Mouse (Mus musculus) CH12.LX (cell line): Measurements from ENCODE around the gene P4ha2. TPM values are rescaled to one million over a fixed set of nuclear protein-coding genes. Genes with fewer than 3 reads are reported as not detected.

Source experiments
- DNase-seq: peaks from one replicate; pipeline ENCODE4 v3.0.0-alpha.2; 2013; ENCODE audit errors: extremely low read depth
- H3K27ac ChIP-seq: 2 replicates; pipeline ENCODE4 v1.5.1; 2012; ENCODE audit warnings: low read depth, mild to moderate bottlenecking, control low read depth, moderate library complexity; ENCODE audit not compliant: insufficient read depth
- H3K27me3 ChIP-seq: replicated peaks from 2 replicates; pipeline ENCODE3; 2012; ENCODE audit warnings: inconsistent platforms
- H3K36me3 ChIP-seq, 2 experiments: replicated peaks in 1 of 2; 2 replicates each; pipeline versions ENCODE3 to v1.6.1; 2012; ENCODE audit warnings: inconsistent platforms in 1 of 2, low read length in 1 of 2, mild to moderate bottlenecking in 1 of 2, mixed read lengths in 1 of 2, moderate library complexity in 1 of 2; ENCODE audit not compliant: control insufficient read depth in 1 of 2, insufficient read depth in 1 of 2
- H3K4me1 ChIP-seq, 2 experiments: 2 replicates each; pipeline ENCODE4 v1.6.1; 2012; ENCODE audit warnings: inconsistent platforms in 1 of 2, moderate library complexity in 1 of 2; ENCODE audit not compliant: insufficient read depth in 2 of 2, control insufficient read depth in 1 of 2
- H3K4me2 ChIP-seq: 2 replicates; pipeline ENCODE4 v1.6.1; 2012; ENCODE audit warnings: low read depth, mild to moderate bottlenecking, control low read depth; ENCODE audit not compliant: poor library complexity, insufficient read depth, severe bottlenecking
- H3K4me3 ChIP-seq, 3 experiments: fragments of 150-350 bp in 1 of 3; sonication (generic) in 1 of 3; replicated peaks in 1 of 3; 2 replicates each; pipeline versions ENCODE3 to v1.5.1; 2011 to 2012; ENCODE audit warnings: low read depth in 2 of 3, low read length in 2 of 3, mild to moderate bottlenecking in 2 of 3, moderate library complexity in 2 of 3, control low read depth in 1 of 3, improper control_type of control experiment in 1 of 3, inconsistent platforms in 1 of 3, mixed read lengths in 1 of 3; ENCODE audit not compliant: poor library complexity in 1 of 3
- H3K79me2 ChIP-seq: replicated peaks from 2 replicates; pipeline ENCODE4 v1.6.1; 2012; ENCODE audit warnings: mild to moderate bottlenecking, moderate library complexity; ENCODE audit not compliant: control insufficient read depth, poor library complexity, insufficient read depth, severe bottlenecking; ENCODE audit errors: extremely low read depth
- H3K9ac ChIP-seq: 2 replicates; pipeline ENCODE4 v1.6.1; 2012; ENCODE audit warnings: low read depth, mild to moderate bottlenecking, control low read depth, moderate library complexity; ENCODE audit not compliant: insufficient read depth
- H3K9me3 ChIP-seq: replicated peaks from 2 replicates; pipeline ENCODE3; 2012; ENCODE audit warnings: low read length, inconsistent platforms, mixed read lengths
- ELF1 ChIP-seq: IDR thresholded peaks from 2 replicates; pipeline ENCODE4 v1.6.1; 2014; ENCODE audit warnings: low read depth, mild to moderate bottlenecking, inconsistent platforms, low read length, improper control_type of control experiment
- EP300 ChIP-seq: IDR thresholded peaks from 2 replicates; pipeline ENCODE4 v1.6.1; 2011; ENCODE audit warnings: low read length, improper control_type of control experiment
- GABPA ChIP-seq: IDR thresholded peaks from 2 replicates; pipeline ENCODE4 v1.6.1; 2012; ENCODE audit warnings: low read depth, low read length, improper control_type of control experiment, inconsistent platforms; ENCODE audit not compliant: insufficient replicate concordance
- HCFC1 ChIP-seq: IDR thresholded peaks from 2 replicates; pipeline ENCODE4 v1.6.1; 2012; ENCODE audit warnings: low read depth, mild to moderate bottlenecking, inconsistent platforms, low read length, improper control_type of control experiment
- JUN ChIP-seq: IDR thresholded peaks from 2 replicates; pipeline ENCODE4 v1.6.1; 2011; ENCODE audit warnings: low read depth, mild to moderate bottlenecking, low read length, improper control_type of control experiment, moderate library complexity; ENCODE audit not compliant: insufficient read depth
- MAFK ChIP-seq: IDR thresholded peaks from 2 replicates; pipeline ENCODE4 v1.6.1; 2011; ENCODE audit warnings: low read length, improper control_type of control experiment; ENCODE audit not compliant: insufficient replicate concordance
- MAZ ChIP-seq: IDR thresholded peaks from 2 replicates; pipeline ENCODE4 v1.6.1; 2012; ENCODE audit warnings: low read depth, mild to moderate bottlenecking, inconsistent platforms, low read length, improper control_type of control experiment, moderate library complexity
- NELFE ChIP-seq: IDR thresholded peaks from 2 replicates; pipeline ENCODE4 v1.6.1; 2011; ENCODE audit warnings: low read depth, low read length, improper control_type of control experiment
- POLR2A ChIP-seq: IDR thresholded peaks from 2 replicates; pipeline ENCODE4 v1.6.1; 2011; ENCODE audit warnings: low read depth, mild to moderate bottlenecking, improper control_type of control experiment, low read length
- POLR2AphosphoS2 ChIP-seq: IDR thresholded peaks from 2 replicates; pipeline ENCODE4 v1.6.1; 2011; ENCODE audit warnings: low read depth, low read length, improper control_type of control experiment
- RCOR1 ChIP-seq: conservative IDR thresholded peaks from 2 replicates; pipeline ENCODE4 v1.6.1; 2012; ENCODE audit warnings: low read depth, mild to moderate bottlenecking, inconsistent platforms, low read length, improper control_type of control experiment
- SMC3 ChIP-seq: IDR thresholded peaks from 2 replicates; pipeline ENCODE4 v1.6.1; 2011; ENCODE audit warnings: low read depth, low read length, improper control_type of control experiment
- USF1 ChIP-seq: IDR thresholded peaks from 2 replicates; pipeline ENCODE4 v1.6.1; 2014; ENCODE audit warnings: low read depth, mild to moderate bottlenecking, inconsistent platforms, low read length, improper control_type of control experiment
- USF2 ChIP-seq: conservative IDR thresholded peaks from 2 replicates; pipeline ENCODE4 v1.6.1; 2011; ENCODE audit warnings: low read depth, low read length, improper control_type of control experiment
- ZC3H11A ChIP-seq: IDR thresholded peaks from 2 replicates; pipeline ENCODE4 v1.6.1; 2012; ENCODE audit warnings: low read depth, mild to moderate bottlenecking, inconsistent platforms, low read length, improper control_type of control experiment
- ZKSCAN1 ChIP-seq: IDR thresholded peaks from 2 replicates; pipeline ENCODE4 v1.6.1; 2012; ENCODE audit warnings: low read depth, inconsistent platforms, low read length, improper control_type of control experiment, borderline replicate concordance
- ZNF384 ChIP-seq: IDR thresholded peaks from 2 replicates; pipeline ENCODE4 v1.6.1; 2012; ENCODE audit warnings: low read depth, low read length, improper control_type of control experiment, inconsistent platforms
- dilution Hi-C: fragments of 300-500 bp; cut with MboI; formaldehyde crosslinking; loops from 2 replicates; pipeline ENCODE4 v1.14.3; 2020; ENCODE audit warnings: low sequenced_read_pairs; ENCODE audit not compliant: extremely low pct_unique_long_range_greater_than_20kb, extremely low pct_ligation_motif_present
- in situ Hi-C: fragments of 300-500 bp; cut with MboI; formaldehyde crosslinking; loops from 3 replicates; pipeline ENCODE4 v1.14.3; 2019; ENCODE audit warnings: low sequenced_read_pairs, low pct_ligation_motif_present, low pct_unique_long_range_greater_than_20kb, mixed read lengths
- polyA plus RNA-seq: library from polyadenylated mRNA; unstranded; fragments of >175 nt; gene quantifications from 2 replicates; pipeline ENCODE4 v1.2.1, GENCODE M21; 2012; ENCODE audit warnings: low read depth; ENCODE audit not compliant: insufficient read length
- total RNA-seq, 2 experiments: library from RNA; depleted of rRNA; stranded (reverse); fragments of 300-350 nt in 1 of 2; fragments of >200 nt in 1 of 2; gene quantifications; 2 replicates each; pipeline ENCODE4 v1.2.3; 2012 to 2014

The P4ha2 gene
- total and polyA plus RNA-seq, 3 experiments, result 3.6 to 10.0 (median 7.9) TPM

DNA sequence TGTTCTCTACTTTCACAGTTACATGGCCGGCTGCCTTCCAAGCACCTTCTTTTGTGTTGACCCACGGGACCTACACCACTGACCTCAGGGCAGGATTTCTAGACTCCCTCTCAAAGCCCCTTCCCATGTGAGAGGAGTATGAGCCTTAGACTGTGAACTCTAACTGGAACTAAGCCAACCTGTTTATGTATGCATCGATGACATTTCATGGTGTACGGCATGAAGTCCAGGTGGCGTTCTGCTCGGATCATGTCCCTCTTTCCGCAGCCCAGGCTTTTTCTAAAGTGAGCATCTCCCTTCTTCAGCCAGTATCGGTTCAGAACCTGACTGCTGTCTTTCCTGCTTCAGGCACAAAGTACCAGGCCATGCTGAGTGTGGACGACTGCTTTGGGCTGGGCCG is 17.2 kb downstream of the P4ha2 start:
- Histone ChIP-seq H3K4me3 (no peak overlapping the region), H3K27ac (no peak overlapping the region), H3K9me3 (no peaks in the 10 kb centered on the region), H3K4me1 (peaks cover 9 to 15% of the 10 kb centered on the region in 2 experiments; a peak in 3 of 4 replicates), H3K4me2 (no peak overlapping the region), H3K9ac (no peak overlapping the region), H3K27me3 (no peaks in the 10 kb centered on the region), H3K36me3 (no peaks in the 10 kb centered on the region), H3K79me2 (no peaks in the 10 kb centered on the region)
- in situ Hi-C loops, result no loop called here
- no peak for DNase-seq
- dilution Hi-C loops, result no loop called here
- no peak for TF ChIP-seq ELF1
- TF ChIP-seq ZNF384, result no peak

DNA sequence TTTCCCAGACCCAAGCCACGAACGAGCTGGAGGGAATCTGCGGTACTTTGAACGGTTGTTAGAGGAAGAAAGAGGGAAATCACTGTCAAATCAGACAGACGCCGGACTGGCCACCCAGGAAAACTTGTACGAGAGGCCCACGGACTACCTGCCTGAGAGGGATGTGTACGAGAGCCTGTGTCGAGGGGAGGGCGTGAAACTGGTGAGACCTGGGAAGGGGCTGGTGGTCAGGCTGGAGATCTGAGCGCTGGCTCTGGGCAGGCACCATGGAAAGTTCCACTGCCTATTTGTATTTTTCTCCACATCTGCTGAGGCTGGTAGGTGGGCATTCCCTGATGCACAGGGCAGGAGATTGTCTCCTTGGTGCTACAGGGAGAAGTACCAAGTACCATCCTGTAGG is 19.2 kb downstream of the P4ha2 start:
- dilution Hi-C loops, result no loop called here
- no peaks in the 10 kb centered on the region for H3K27me3 ChIP-seq

DNA sequence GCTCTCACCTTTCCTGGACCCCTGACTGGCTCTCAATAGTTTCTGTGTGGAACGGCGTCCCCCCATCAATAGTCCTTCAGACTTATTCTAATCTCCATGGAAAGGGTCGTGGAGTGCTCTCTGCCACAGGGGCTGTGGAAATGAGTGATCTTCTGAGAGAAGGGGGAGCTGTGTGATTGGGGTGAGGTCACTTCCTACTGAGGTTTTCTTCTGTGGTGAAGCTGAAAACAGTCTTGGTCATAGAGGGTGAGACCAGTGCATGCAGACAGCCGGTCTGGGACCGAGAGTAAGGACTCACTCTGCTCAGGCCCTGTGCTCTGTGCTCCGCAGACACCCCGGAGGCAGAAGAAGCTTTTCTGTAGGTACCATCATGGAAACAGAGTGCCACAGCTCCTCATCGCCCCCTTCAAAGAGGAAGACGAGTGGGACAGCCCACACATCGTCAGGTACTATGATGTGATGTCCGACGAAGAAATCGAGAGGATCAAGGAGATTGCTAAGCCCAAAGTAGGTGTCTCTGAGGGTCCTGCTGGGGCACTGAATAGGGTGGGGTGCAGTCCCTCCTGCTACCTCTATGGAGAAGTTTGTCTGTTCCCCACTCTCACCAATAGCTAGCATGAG is 20.0 kb downstream of the P4ha2 start:
- TF ChIP-seq ZC3H11A (no peak), EP300 (no peak), POLR2A (no peak)
- no peaks in the 10 kb centered on the region for H3K79me2 ChIP-seq
- dilution Hi-C loops, result no loop called here
- no peak overlapping the region for H3K4me2 ChIP-seq
- no peak overlapping the region for H3K27ac ChIP-seq
- no peaks in the 10 kb centered on the region for H3K27me3 ChIP-seq
- no peak for DNase-seq
- peaks cover 4 to 6% of the 10 kb centered on the region in 2 experiments; a peak in 3 of 4 replicates for H3K4me1 ChIP-seq
- no peak overlapping the region for H3K4me3 ChIP-seq
- H3K9me3 ChIP-seq, result no peaks in the 10 kb centered on the region
- in situ Hi-C loops, result no loop called here
- no peak overlapping the region for H3K9ac ChIP-seq
- no peaks in the 10 kb centered on the region for H3K36me3 ChIP-seq

More for the DNA sequence above, 19.2 kb downstream of the P4ha2 start:
- Histone ChIP-seq H3K4me1 (peaks cover 0 to 3% of the 10 kb centered on the region in 2 experiments; a peak in 1 of 4 replicates), H3K4me2 (no peak overlapping the region), H3K27ac (no peak overlapping the region), H3K36me3 (no peaks in the 10 kb centered on the region), H3K9ac (no peak overlapping the region), H3K9me3 (no peaks in the 10 kb centered on the region), H3K4me3 (no peak overlapping the region), H3K79me2 (no peaks in the 10 kb centered on the region)
- no peak for DNase-seq
- TF ChIP-seq GABPA (no peak), ZKSCAN1 (no peak), ZC3H11A (no peak), MAFK (no peak), SMC3 (no peak), NELFE (no peak), RCOR1 (no peak), USF1 (no peak), HCFC1 (no peak), USF2 (no peak), JUN (no peak), POLR2AphosphoS2 (no peak), POLR2A (no peak), MAZ (no peak)
- in situ Hi-C loops, result no loop called here
